Mouse (Mus musculus): ENCODE results near the gene Itm2c.

Gene Itm2c

GRCm38 (mm10) chr1:85894231-85894747 lies at the start of gene Itm2c:
Gene Itm2c, plus strand, starts transcription at chr1:85894281.
- peak; percentile 93 for DNase-seq (ENCODE audit: extremely low spot score)

DNA sequence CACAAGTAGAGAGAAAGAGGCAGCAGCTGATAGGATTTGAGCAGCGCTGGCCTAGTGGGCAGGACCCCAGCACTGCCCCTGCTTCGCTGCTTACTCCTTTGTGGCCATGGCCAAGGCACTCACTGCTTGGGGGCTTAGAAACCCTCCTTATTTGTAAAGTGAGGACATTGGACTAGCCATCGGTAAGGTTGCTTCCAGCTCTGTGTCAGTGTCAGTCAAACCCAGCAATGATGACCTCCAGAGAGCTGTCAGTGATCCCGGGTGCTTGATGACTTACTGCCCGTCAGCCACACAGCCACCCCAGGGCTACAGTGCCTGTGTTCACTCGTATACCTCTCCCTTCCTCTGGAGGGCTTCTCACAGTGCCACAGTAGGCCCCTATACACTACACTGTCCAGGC lies 49.1 kb upstream of the Itm2c start:
- DNase-seq (ENCODE audit: extremely low spot score): no peak

- no peak for DNase-seq (ENCODE audit: extremely low spot score)
These were observed 48.6 kb upstream of the Itm2c start for GRCm38 (mm10) chr1:85845476-85845875.

- DNase-seq (ENCODE audit: extremely low spot score): no peak
These were observed 45.1 kb upstream of the Itm2c start for GRCm38 (mm10) chr1:85849016-85849415.

DNA sequence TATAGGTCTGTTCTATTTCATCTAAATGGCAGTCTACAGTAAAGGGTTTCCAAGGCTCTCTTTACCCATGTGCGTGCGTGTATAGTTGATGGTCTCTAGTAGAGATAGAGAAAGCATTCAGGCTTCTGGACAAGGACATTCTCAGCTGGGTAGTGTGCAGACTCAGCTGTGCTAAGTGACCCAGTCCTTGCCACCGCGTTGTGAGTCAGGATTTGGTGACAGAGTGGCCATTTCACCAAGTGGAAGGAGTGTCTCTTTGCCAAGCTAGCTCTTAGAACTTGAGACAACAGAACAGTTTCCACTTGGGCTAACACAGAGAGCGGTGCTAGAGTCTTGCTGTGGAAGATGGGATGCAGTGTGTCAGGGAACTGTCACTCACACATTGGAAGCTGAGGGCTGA lies 43.2 kb upstream of the Itm2c start:
- no peak for DNase-seq (ENCODE audit: extremely low spot score)

DNA sequence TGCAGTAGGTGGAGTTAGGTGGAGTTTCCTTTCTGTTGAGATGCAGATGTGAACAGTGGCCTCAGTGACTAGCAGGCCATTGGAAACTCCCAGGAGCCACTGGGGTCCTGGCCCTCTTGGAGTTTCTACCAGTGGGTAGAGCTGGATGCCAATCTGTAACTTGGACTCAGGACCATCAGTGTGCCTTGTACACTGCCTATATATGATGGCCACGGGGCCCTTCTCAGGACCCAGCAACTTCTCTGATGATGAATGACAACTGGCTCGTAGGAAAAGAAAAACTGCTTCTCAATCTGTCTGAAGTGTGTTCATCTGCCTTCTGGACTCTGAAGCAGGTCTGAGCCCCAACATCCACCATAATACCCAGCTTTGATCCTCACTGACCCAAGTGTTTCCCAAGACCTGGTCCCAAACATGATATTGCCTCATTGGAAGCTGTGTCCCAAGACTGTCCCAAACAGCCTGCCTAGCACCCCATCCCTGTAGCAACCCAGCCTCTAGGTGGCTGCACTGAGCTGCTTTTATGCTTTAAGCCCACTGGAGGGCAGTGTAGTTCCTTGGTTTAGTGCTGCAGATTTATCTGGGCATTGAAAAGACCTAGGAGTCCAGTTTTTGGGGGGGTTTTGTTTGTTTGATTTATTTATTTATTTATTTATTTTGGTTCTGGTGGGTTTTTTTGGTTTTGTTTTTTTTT lies 40.9 kb upstream of the Itm2c start:
- DNase-seq (ENCODE audit: extremely low spot score): peak; percentile 54

- DNase-seq (ENCODE audit: extremely low spot score): no peak
These were observed 40.2 kb upstream of the Itm2c start for GRCm38 (mm10) chr1:85853865-85854264.

DNA sequence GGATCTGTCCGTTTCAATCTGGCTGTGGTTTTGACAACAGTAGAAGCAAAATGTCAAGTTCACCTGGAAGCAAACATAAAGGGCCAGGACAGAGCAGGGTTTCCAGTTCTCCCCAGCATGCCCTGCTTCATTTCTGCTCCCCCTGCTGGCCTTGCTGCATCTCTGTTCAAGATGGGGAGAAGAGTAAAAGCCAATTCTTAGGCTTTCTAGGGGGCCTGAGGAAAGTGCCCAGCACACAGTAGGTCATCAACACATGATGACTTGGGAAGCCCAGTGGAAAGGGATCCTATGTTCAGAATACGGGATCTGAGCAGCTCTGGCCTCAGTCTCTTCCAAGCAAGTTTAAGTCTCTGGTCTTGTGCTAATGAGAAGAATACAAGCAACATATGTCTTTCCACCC lies 39.6 kb upstream of the Itm2c start:
- no peak for DNase-seq (ENCODE audit: extremely low spot score)

GRCm38 (mm10) chr1:85856266-85856665 lies 37.8 kb upstream of the Itm2c start:
- DNase-seq (ENCODE audit: extremely low spot score): no peak

- DNase-seq (ENCODE audit: extremely low spot score): no peak
These were observed 36.8 kb upstream of the Itm2c start for GRCm38 (mm10) chr1:85857261-85857754.

GRCm38 (mm10) chr1:85864383-85864782 lies 29.7 kb upstream of the Itm2c start:
- DNase-seq (ENCODE audit: extremely low spot score): no peak

GRCm38 (mm10) chr1:85870001-85870400 lies 24.1 kb upstream of the Itm2c start:
- DNase-seq (ENCODE audit: extremely low spot score): no peak

- no peak for DNase-seq (ENCODE audit: extremely low spot score)
These were observed 23.5 kb upstream of the Itm2c start for GRCm38 (mm10) chr1:85870546-85870945.

- no peak for DNase-seq (ENCODE audit: extremely low spot score)
These were observed 12.1 kb upstream of the Itm2c start for GRCm38 (mm10) chr1:85882003-85882402.

DNA sequence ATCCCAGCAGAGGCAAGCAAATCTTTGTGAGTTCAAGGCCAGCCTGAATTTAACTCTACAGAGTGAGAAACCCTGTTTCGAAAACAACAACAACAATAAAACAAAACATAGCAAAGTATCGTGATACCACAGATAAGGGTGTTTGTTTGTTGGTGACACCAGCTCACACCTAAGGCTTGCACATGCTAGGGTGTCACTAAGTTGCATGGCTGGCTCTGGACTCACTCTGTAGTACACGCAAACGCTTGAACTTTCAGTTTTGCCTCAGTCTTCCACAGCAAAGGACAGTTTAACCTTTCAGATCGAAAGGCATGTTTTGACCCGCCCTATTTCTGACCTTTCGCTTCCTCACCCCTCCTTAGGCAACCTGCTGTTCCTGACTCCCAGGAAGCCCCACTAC lies 6.9 kb upstream of the Itm2c start:
- DNase-seq (ENCODE audit: extremely low spot score): no peak

DNA sequence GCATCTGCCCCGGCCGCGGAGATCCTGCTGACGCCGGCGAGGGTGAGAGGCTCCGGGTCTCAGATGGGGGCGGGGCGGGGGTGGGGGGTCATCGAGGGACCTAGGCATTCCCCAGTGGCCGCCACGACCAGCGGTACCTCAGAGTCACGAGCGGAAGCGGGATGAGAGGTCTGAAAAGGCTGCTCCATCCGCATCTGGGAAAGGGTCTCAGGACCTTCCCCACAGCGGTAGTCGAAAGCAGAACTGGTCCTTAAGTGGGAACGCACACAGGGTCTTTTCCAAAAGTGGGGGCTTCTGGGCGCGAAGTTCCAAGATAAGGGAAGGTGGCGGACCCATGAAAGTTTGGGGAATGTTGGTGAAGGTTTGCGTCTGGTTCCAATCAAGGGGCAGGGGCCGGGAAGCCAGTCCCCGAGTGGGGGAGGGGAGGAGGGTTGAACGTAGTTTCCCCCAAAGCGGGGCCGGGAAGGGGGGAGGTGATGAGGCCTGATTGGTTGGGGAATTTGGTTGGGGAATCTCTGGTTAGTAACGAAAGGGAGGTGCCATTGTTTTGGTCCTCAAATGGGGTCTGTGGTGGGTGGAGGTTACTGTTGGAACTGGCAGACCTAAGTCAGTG lies 773 bp downstream of the Itm2c start:
- peak; percentile 86 for DNase-seq (ENCODE audit: extremely low spot score)

GRCm38 (mm10) chr1:85895391-85895837 lies 1.3 kb downstream of the Itm2c start:
- DNase-seq (ENCODE audit: extremely low spot score): no peak

DNA sequence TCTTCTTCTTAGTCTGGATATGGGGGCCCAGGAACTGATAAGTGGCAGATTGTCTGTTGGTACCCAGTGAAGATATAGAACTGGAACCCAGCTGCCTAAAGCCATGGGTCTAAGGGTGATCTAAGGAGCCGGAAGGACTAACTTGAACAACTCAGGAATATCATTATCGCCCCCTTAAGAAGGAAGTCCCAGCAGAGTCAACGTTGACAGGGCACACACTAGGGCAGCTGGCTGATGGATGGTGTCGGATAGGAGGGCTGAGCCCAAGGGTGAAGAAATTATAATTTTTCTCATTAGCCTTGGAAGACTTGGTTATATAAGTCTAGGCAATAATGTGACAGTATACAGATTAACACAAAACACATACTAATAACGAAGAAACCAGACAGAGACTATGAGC lies 2.0 kb downstream of the Itm2c start:
- DNase-seq (ENCODE audit: extremely low spot score): no peak

- no peak for DNase-seq (ENCODE audit: extremely low spot score)
These were observed 3.0 kb downstream of the Itm2c start for GRCm38 (mm10) chr1:85896781-85897700.

DNA sequence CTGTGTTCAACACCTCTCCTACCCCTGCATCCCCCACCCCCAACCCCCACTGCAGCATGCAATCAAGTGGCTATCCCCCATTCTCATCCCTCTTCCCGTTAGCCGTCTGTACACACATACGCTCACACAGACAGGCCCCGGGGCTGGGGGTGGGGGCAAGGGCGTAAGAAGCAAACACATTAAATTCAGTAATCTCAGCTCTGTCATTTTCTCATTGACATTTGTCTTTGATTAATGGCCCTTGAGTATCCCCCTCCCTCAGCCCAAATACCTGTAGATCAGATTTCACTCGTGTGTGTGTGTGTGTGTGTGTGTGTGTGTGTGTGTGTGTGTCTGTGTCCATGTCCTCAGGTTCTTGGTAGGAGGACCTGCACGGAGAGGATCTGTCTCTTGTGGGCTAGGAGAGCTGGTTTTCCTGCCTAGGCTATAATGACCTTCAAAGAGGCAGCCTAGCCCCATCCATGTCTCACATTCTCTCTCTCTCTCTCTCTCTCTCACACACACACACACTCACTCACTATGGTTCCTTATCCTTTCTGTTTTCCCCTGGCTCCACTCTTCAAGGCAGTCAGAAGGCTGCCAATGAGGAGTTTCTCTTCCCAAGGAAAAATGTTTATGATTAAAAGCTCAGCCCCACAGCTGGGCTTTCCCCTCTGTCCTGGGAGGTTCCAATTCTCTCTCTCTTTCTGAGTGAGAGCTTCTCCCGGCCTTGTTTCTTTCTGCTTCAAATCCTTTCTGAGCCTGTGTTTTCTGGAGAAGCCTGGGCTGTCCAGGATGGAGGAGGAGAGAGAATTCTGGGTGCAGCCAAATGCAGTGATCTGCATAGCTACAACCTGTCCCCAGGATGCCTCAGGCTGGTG lies 4.0 kb downstream of the Itm2c start:
- no peak for DNase-seq (ENCODE audit: extremely low spot score)

DNA sequence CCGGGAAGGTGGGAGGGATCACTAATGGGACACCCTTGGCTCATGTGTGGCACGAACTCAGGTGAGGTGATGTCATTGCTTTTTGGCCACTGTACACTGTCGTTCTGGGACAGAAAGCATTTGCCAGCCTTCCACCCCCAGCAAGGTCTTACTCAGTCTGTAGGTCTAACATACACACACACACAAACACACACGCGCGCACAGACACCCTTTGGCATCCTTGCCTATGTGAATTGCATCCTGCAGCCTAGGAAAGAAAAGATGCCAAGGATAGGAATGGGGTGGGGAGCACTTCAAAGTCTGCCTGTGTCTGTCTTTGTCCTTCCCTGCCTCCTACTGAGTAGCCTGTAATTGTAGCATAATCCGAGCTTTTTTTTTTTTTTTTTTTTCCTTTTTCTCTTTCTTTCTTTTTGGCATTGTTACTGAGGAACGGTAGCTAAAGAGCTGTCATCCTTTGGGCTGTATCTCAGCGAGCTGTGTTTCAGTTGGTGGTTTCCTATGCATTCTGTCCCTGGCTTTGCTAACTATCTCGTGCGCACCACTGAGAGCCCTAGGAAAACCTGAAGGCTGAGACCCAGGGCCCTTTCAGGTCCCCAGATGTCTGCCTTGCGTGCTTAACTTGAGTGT lies 4.8 kb downstream of the Itm2c start:
- no peak for DNase-seq (ENCODE audit: extremely low spot score)
